Mouse (Mus musculus) megakaryocyte-erythroid progenitor cell, adult 5-6 weeks (primary cell): ENCODE results near the gene Marc1. TPM values are rescaled to one million over a fixed set of nuclear protein-coding genes. Genes with fewer than 3 reads are reported as not detected.
A peak's percentile ranks its signal among the peaks of the same experiment; 100 is the strongest.

ENCODE experiments used
- ATAC-seq: replicated peaks from 2 replicates; pipeline ENCODE4 v1.8.0; 2016; ENCODE audit warnings: mild to moderate bottlenecking, inconsistent platforms; ENCODE audit not compliant: severe bottlenecking, poor library complexity, low FRiP score, low TSS enrichment
- total RNA-seq, 2 experiments: library from RNA; stranded (forward) in 1 of 2; stranded (reverse) in 1 of 2; fragments of 200-1000, 215-1000 nt in 1 of 2; fragments of >200 nt in 1 of 2; fragmentation: Nextera tagmentation in 1 of 2; gene quantifications; 2 replicates each; pipeline ENCODE4 v1.2.3; 2014 to 2017

The Marc1 gene
- total RNA-seq (2014; fragmentation: Nextera tagmentation) (not detected in 2 replicates), total RNA-seq (2017) (not detected in 2 replicates)

- no peak for ATAC-seq
Observed at GRCm38 (mm10) chr1:184810780-184811575, at the start of gene Marc1. Gene Marc1, minus strand, starts transcription at chr1:184811313.

GRCm38 (mm10) chr1:184860276-184860675, 49.2 kb upstream of the Marc1 start:
- no peak for ATAC-seq

DNA sequence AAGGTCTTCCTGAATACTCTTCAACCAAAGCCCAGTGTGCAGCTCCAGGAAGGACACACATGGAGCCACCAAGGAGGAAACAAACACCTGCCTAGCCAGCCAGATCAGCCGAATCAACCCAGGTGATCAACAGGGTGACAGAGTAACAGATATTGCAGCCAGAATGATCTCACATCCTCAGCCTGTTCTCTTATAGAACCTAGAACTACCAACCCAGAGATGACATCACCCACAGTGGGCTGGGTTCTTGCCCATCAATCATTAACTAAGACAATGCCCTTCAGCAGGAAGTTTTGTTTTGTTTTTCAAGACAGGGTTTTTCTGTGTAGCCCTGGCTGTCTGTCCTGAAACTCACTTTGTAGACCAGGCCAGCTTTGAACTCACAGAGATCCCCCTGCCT, 47.1 kb upstream of the Marc1 start:
- ATAC-seq: no peak

GRCm38 (mm10) chr1:184857216-184857615, 46.1 kb upstream of the Marc1 start:
- ATAC-seq: no peak

DNA sequence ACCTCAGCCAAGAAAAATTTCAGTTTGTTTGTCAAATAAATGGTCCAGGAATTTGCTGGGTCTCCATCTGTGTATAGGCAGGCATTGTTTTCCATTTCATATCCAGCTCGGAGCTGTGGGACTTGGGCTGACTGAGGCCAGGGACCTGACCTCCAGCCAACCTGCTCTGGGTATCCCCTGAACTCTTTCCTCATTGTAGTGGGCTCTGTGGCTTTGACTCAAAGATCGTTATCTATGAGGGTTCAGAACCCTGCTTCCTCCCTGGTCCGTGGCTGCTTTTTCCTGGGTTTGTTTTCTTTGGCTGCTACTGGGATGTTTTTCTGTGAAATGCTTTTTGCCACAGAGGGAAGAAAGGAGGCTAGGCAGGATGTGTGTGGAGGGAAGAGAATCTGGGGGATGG, 42.8 kb upstream of the Marc1 start:
- ATAC-seq: no peak

DNA sequence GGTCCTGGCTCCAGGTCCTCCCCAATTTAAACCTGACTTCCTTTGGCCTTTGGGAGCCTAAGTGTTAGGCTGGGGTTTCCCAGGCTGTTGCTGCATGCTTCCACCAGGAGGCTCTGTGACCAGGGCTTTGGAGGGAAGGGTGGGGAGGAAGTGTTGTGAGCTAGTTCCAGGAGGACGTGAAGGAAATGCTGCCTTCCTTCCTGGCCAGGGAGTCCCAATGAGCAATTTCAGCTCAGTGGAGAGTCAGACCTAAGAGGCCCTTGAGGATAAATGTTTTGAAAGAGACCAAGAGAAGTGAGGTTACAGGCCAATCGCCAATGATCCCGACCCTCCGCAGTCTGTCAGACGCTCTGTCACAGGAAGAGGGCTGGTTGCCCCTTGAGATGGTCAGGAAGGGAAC, 42.2 kb upstream of the Marc1 start:
- ATAC-seq: peak; percentile 86

DNA sequence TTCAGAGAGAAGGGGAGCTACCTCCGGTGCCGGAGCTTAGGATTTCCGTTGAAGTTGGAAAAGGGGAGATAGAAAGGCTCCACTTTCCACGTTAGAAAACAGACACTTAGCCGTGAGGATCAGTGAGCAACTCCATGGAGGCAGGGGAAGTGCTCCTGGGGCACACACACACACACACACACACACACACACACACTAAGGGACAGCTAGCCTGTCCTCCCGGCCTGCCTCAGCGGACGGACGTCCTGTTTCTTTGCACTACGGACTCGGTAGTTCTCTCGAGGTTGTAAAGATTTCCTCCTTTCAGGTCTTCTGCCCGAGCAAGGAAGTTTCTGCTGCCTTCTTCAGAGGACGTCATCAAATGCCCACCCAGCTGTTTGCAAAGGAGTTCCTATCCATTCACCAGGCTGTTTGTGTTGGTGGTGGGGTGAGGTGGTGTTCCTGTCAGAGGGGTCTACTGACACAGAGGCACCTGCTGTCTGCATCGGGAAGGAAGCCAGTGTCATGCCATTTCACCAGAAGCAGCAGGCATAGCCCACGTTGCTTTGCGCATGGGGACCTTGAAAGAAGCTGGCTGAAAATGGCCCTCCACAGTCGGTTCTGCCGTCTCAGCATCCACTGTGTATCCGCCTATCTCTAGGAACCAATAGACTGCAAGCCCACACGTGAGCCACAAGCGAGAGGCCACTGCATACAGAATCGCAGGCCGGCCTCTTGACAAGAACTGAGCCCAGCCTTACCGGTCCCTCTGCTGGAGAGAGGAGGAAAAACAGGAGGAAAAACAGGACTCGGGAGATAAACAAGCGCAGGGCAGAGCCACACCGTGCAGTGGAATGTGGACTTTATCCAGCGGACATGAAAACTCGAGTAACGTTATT, 40.9 kb upstream of the Marc1 start:
- peak; percentile 97 for ATAC-seq

GRCm38 (mm10) chr1:184851166-184851565, 40.1 kb upstream of the Marc1 start:
- no peak for ATAC-seq

DNA sequence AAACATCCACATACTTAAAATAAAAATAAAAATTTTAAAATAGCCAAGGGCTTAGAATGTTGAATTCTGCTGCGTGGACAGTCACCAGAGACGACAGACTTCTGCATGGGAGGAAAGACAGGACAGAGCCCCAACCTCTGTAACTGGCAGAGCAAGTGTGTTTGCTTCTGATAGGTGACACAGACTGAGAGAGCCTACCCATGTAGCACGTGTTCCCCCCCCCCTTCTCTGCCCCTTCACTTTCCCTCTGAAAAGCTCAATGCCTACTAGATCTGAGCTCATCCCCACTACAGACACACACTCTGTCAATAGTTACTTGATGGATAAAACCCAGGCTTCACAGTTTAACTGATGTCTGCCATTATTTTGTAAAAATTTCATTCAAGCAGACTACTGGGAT, 35.9 kb upstream of the Marc1 start:
- peak; percentile 39 for ATAC-seq

- ATAC-seq: peak; percentile 9
Observed at GRCm38 (mm10) chr1:184846092-184846750, 35.1 kb upstream of the Marc1 start, which contains the start of gene Marc2. Gene Marc2, minus strand, starts transcription at chr1:184846451.

- peak; percentile 88 for ATAC-seq
Observed at GRCm38 (mm10) chr1:184845111-184846071, 34.3 kb upstream of the Marc1 start.

- 0 out of 2 replicates have a peak, but pooled peaks have one; percentile 12 for ATAC-seq
Observed at GRCm38 (mm10) chr1:184844326-184845066, 33.4 kb upstream of the Marc1 start.

- ATAC-seq: no peak
Observed at GRCm38 (mm10) chr1:184837649-184838048, 26.5 kb upstream of the Marc1 start.

DNA sequence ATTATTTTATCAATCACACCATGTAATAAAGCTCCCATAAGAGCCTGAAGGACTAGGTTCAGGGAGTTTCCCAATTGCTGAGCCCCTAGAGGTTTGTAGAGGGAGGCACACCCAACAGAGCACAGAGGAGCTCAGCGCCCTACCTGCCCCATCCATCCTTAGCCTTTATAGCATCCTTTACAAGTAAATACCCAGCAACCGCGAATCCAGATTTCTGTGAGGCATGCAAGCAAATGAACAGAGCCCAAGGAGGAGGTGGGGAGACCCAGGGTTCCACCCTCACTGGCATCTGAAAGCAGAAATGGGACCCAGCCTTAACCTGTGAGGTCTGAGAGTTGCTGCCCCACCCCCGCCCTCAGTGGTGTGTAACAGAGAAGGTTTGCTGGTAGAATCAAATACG, 25.2 kb upstream of the Marc1 start:
- no peak for ATAC-seq

- no peak for ATAC-seq
Observed at GRCm38 (mm10) chr1:184833499-184833898, 22.4 kb upstream of the Marc1 start.

GRCm38 (mm10) chr1:184832211-184832610, 21.1 kb upstream of the Marc1 start:
- peak; percentile 58 for ATAC-seq

GRCm38 (mm10) chr1:184829897-184830296, 18.8 kb upstream of the Marc1 start:
- ATAC-seq: no peak

GRCm38 (mm10) chr1:184827175-184827701, 16.1 kb upstream of the Marc1 start:
- no peak for ATAC-seq
